Mouse (Mus musculus): ENCODE data around the gene Lrrc61.

GRCm38 (mm10) chr6:48573280-48573679, 18.7 kb downstream of the Lrrc61 start:
- TF ChIP-seq CTCF (conservative IDR thresholded peaks at IDR 0.05; ENCODE audit: insufficient read depth, insufficient read length, low read depth, low read length) = no peak
- no peak for TF ChIP-seq POLR2A (IDR thresholded peaks at IDR 0.05; ENCODE audit: low read depth, low read length)
